Mouse (Mus musculus): ENCODE measurements at regions not wholly inside any gene's neighbourhood (a gene's known extent, or its start where the extent isn't known, plus 50 kb on each side); places are given as distances from the start of the nearest gene placed in this dataset.
"Not testable (repeated sequence)": the region's sequence is repeated elsewhere in the genome, so short reads cannot be mapped to it uniquely, and the experiment has no call there.

DNA sequence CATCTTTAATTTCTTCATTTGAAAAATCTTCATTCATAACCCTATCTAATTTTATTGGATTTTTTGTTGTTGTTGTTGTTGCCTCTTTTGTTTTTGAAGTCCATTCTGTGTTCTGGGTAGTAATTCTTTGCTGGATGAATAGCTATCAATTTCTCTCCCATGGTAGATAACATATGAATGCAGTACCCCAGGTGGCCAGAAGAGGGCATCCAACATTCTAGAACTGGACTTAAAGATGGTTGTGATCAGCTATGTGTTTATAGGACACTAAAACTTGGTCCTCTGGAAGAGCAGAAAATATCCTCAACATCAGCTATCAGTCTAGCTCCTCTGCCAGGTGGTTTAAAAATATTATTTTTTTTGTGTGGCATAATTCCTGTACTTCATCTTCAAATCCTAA, 73.0 kb downstream of the Prl2c3 start:
- not testable (repeated sequence) for H3K27me3 ChIP-seq; H3K9me3 ChIP-seq; ATAC-seq (ENCODE audit: insufficient number of reproducible peaks, insufficient read depth, low FRiP score, low TSS enrichment, low read depth); H3K36me3 ChIP-seq; H3K4me1 ChIP-seq (replicated peaks); H3K4me2 ChIP-seq; H3K9ac ChIP-seq (replicated peaks); H3K27ac ChIP-seq; H3K4me3 ChIP-seq (replicated peaks)

DNA sequence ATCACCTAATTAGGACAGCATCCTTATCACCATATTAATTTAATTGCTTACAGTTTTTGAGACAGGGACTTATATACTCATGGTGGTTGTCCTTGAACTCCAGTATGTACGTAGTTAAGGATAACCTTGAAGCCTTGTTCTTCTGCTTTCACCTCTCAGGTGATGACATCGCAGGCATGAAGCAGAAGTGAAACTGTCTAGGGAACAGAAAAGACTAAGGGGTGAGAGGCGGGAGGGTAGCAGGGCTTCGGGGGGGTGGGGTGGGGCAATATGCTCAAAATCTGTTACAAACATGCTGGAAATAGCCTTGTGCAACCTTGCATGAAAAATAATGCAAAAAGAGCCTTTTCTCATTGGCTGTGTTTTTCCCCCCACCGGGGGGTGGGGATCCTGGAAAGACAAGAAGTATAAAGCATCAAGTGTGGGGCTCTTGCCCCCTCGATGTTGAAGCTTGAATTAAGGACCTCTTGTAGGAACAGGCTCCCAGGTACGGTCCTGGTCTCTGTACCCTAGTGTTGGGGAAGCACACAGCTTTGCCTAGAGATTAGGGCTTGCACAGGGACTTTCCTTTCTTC, 81.8 kb downstream of the Prl2c3 start:
- not testable (repeated sequence) for H3K27me3 ChIP-seq; H3K4me3 ChIP-seq (replicated peaks); H3K36me3 ChIP-seq; H3K27ac ChIP-seq; H3K4me1 ChIP-seq (replicated peaks); H3K9me3 ChIP-seq; ATAC-seq (ENCODE audit: insufficient number of reproducible peaks, insufficient read depth, low FRiP score, low TSS enrichment, low read depth); H3K4me2 ChIP-seq; H3K9ac ChIP-seq (replicated peaks)
- 89% methylated on average over 7 of the region's 7 CpGs for WGBS

DNA sequence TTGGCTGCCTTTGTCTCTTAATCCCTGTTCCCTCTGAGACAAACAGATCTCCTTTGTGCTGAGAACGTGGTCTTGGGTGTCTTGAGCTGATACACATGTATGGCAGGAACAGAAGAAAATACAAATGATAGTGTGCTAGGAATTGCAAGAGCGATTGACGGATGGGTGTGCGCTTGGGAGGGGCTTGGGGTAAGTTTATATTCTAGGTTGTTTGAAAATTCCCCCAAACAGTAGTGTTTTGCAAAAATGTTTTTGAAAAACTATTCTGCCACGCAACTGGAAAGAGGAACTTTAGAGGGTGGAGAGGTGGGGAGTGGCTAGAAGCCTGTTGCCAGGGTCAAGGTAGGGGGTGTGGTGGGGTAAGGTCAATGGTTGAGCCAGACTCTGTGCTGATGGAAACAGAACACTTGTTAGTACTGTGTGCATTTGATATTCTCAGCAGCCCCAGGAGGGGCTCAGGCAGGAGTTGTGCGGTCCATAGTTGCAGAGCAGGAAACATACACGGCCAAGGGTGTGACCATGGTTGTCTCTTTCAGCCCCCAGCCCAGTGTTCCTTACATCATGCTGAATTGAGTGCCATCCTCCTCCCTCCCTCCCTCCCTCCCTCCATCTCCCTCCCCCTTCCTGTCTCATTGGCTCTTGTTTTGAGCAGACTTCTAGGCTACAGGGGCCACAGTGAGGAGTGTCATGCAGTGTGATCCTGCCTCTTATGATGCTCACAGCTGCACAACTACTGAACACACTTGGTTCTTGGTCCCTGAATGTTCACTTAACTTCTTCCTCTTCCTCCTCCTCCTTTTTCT, 88.2 kb downstream of the Prl2c3 start:
- Histone ChIP-seq H3K4me1 (replicated peaks) (no peaks in the 10 kb centered on the region), H3K27me3 (no peaks in the 10 kb centered on the region), H3K4me3 (replicated peaks) (no peak overlapping the region), H3K9ac (replicated peaks) (no peak overlapping the region), H3K36me3 (no peaks in the 10 kb centered on the region), H3K9me3 (no peaks in the 10 kb centered on the region), H3K27ac (no peak overlapping the region), H3K4me2 (no peak overlapping the region)
- ATAC-seq (ENCODE audit: insufficient number of reproducible peaks, insufficient read depth, low FRiP score, low TSS enrichment, low read depth), result peak; percentile 22; the same call in 1 of the 2 replicates
- WGBS, result 62% methylated on average over 7 of the region's 7 CpGs

DNA sequence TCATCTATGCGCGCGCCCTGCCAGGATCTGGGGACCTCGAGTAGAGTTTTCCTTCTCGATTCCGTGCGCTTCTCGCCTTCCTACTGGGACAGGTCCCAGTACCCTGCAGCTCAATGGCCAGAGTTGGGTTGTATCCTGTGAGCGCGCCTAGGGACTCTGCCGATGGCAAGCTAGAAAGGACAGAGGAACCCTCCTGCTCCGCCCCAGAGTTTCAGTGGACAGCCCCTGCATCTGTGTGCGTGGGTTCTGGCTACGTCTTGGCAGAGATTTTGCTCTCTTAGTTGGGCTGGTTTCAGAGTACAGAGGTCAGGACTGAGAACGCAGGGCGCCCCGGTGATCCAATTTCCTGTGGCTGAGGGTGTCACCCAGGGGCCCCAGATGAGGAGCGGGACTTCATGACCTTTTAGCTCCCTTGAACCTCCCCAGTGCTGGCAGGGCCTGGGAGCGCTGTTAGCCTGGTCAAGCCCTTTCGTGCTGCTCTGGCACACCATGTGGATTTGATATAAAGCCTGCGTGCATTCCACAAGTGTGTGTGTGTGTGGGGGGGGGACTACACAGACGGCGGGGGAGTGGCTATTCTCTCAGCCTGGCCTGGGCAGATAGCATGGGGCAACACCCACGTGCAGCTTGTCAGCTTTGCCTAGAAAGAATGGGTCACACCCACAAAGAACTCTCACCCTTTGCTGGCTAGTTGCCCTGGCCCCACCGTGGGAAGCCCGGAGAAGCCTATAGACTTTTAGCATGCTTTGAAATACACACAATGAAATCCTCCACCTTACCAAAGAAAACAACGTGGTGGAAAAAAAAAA, 96.9 kb downstream of the Prl2c3 start:
- not testable (repeated sequence) for H3K9ac ChIP-seq (replicated peaks); H3K27ac ChIP-seq; H3K4me1 ChIP-seq (replicated peaks); H3K9me3 ChIP-seq; H3K36me3 ChIP-seq; H3K27me3 ChIP-seq
- ATAC-seq (ENCODE audit: insufficient number of reproducible peaks, insufficient read depth, low FRiP score, low TSS enrichment, low read depth), result peak; percentile 22
- WGBS, result 6% methylated on average over 18 of the region's 27 CpGs
- 0 out of 2 replicates have a peak overlapping the region, but pooled peaks have one; percentile 15 for H3K4me3 ChIP-seq (replicated peaks)
- H3K4me2 ChIP-seq, result peak overlapping the region; percentile 42

DNA sequence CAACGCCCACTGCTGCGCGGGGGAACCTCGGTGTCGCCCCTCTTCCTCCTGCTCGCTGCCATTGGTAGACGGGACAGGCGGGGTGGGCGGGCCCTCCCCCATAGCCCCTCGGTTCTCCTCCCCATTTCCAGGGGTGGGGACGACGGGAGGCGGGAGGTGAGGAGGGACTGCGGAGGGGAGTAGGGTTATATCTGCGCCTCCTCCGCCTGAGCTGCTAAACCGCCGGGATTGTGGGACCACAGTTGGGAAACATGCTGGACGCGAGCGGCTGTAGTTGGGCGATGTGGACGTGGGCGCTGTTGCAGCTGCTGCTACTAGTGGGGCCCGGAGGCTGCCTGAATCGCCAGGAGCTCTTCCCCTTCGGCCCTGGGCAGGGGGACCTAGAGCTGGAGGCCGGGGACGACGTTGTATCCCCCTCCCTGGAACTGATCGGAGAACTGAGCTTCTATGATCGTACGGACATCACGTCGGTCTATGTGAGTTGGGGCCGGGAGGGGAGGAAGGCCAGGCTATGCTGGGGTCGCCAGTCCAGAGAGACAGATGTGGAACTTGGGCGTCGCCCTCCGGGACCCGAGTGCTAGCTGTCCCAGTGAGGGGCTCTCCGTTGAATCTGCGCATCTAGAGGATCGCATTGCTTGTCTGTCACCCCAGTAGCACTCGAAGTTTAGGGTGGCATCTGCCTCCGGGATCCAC, 97.6 kb downstream of the Prl2c3 start:
- Histone ChIP-seq H3K4me3 (replicated peaks) (peak overlapping the region; percentile 29), H3K4me2 (peak overlapping the region; percentile 45)
- H3K9me3 ChIP-seq; H3K27ac ChIP-seq; H3K9ac ChIP-seq (replicated peaks); H3K36me3 ChIP-seq; H3K27me3 ChIP-seq; H3K4me1 ChIP-seq (replicated peaks): not testable (repeated sequence)
- under 1% methylated on average over 23 of the region's 46 CpGs for WGBS
- ATAC-seq (ENCODE audit: insufficient number of reproducible peaks, insufficient read depth, low FRiP score, low TSS enrichment, low read depth), result peak; percentile 86

DNA sequence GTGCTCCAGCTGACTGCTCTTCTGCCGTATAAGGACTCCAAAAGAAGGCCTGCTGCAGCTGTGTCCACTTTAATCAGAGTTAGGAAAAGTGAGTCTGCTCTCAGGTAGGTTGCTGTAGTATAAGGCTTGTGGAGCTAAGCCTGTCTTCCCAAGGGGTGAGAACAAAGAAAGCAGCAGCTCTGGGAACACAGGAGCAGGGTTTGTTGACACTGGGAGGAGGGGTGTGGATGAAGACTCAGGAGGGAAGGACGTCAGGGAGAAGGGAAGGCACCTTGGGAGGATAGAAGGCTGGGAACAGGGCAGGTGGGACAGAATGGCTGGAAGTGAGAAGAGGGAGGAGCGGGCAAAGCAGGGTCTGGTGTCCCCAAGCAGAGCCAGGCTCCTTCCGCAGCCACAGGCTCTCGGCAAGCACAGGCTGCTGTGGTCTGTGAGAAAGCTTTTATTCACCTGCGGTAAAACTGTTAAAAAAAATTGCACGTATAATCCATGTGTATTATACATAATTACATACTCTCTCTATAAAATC, 106.2 kb downstream of the Prl2c3 start:
- not testable (repeated sequence) for H3K27ac ChIP-seq; H3K9me3 ChIP-seq; H3K4me2 ChIP-seq; H3K4me1 ChIP-seq (replicated peaks); ATAC-seq (ENCODE audit: insufficient number of reproducible peaks, insufficient read depth, low FRiP score, low TSS enrichment, low read depth); H3K4me3 ChIP-seq (replicated peaks); H3K36me3 ChIP-seq; H3K9ac ChIP-seq (replicated peaks); H3K27me3 ChIP-seq
- 62% methylated on average over 6 of the region's 7 CpGs for WGBS

DNA sequence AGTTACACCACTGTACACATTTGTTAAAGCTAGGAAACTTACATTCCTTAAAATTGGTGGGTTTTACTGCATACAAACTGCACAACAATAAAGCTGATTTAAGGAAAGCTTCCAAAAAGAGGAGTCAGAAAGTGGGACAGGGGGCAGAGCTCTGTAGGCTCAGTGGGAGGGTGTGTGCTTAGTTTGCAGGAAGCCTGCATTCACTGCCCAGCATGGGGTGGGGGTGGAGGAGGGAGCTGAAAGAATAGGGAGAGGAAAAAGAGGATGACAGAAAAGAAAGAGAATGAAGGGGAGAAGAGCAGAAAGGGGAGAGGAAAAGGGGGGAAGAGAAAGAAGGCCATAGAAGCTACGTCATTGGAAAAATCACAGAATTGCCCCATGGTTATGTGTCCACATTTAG, 111.1 kb downstream of the Prl2c3 start:
- not testable (repeated sequence) for H3K9ac ChIP-seq (replicated peaks); H3K4me3 ChIP-seq (replicated peaks); H3K9me3 ChIP-seq; ATAC-seq (ENCODE audit: insufficient number of reproducible peaks, insufficient read depth, low FRiP score, low TSS enrichment, low read depth); H3K4me2 ChIP-seq; H3K4me1 ChIP-seq (replicated peaks); H3K36me3 ChIP-seq; H3K27ac ChIP-seq; H3K27me3 ChIP-seq
- no CpG with 5 or more reads among the region's 1 CpGs for WGBS

DNA sequence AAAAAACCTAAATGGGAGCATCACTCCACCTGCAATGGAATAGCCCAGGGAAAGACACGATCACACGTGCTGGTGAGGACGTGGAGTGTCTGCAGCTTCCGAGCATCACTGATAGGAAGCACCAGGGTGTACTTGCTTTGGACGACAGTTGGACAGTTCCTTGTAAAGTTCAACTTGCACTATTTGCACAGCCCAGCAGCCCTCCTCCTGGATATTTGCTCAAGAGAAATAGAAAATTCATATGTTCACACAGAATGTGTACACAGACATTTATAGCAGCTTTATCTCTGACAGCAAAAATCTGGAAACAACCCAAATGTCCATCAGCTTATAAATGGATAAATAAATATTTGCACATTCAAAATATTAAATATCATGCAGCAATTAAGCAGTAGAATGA, 111.7 kb downstream of the Prl2c3 start:
- not testable (repeated sequence) for H3K27me3 ChIP-seq; H3K4me2 ChIP-seq; H3K27ac ChIP-seq; H3K9me3 ChIP-seq; ATAC-seq (ENCODE audit: insufficient number of reproducible peaks, insufficient read depth, low FRiP score, low TSS enrichment, low read depth); H3K4me3 ChIP-seq (replicated peaks); H3K4me1 ChIP-seq (replicated peaks); H3K36me3 ChIP-seq; H3K9ac ChIP-seq (replicated peaks)
- WGBS, result 88% methylated on average over 2 of the region's 5 CpGs

DNA sequence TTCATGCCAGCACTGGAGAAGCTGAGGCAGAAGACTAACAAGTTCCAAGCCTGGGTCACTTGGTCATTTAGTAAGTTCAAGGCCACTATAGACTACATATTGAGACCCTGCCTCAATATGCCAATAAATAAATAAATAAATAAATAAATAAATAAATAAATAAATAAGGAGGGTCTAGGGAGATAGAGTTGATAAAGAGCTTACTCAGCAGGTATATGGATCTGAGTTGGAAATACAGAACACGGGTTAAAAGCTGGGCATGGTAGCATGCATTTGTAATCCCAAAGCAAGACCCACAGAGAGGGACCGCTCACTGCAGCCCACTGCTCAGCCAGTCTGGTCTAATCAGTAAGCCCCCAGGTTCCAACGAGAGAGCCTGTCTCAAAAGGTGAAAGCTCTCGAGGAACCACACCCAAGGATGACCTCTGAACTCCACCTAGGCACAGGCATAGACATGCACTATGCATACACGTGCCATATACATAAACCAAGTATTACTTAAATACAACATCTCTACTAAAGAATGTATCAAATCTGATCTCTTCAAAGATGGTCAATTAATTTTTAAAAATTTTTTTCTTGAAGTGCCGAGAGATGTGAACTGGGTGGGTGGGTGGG, 115.4 kb downstream of the Ero1lb start:
- not testable (repeated sequence) for H3K4me3 ChIP-seq (replicated peaks); H3K27ac ChIP-seq; H3K4me2 ChIP-seq; H3K9me3 ChIP-seq; H3K36me3 ChIP-seq; H3K4me1 ChIP-seq (replicated peaks); H3K27me3 ChIP-seq; H3K9ac ChIP-seq (replicated peaks)
- 75% methylated on average over 6 of the region's 6 CpGs for WGBS
- ATAC-seq (ENCODE audit: insufficient number of reproducible peaks, insufficient read depth, low FRiP score, low TSS enrichment, low read depth), result peak; percentile 32; the same call in 1 of the 2 replicates

DNA sequence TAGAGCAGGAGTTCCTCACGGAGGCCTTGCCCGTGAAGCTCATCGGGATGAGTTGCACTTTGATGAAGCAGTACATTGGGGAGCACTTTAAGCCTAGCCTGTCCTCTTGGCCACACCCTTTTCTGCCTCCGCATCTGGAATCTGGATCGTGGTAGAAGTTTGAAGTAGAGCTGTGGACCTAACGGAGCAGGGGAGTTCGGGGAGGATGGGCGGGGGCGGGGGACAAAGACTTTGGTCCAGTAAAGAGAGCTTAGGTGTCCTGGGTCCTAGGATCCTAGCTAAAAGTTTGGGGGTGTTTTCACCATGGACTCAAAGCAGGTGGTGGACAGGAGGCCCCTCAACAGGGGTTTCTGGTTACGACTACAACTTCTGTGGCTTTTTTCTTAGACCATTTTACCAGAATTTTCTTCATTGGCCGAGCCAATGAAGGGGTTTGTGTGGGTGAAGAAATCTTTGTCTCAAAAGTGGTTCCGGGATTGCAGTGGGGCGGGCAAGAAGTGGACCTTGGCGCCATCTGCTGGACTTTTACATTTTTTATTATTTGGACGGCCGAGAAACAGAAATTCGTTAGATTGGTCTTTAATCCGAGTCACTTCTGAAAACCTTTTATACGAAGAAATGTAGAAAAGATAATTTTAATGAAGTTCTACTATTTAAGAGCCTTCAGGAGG, 114.7 kb downstream of the Ero1lb start:
- Histone ChIP-seq H3K4me2 (peak overlapping the region; percentile 50), H3K9ac (replicated peaks) (0 out of 2 replicates have a peak overlapping the region, but pooled peaks have one; percentile 40), H3K4me3 (replicated peaks) (peak overlapping the region; percentile 17)
- ATAC-seq (ENCODE audit: insufficient number of reproducible peaks, insufficient read depth, low FRiP score, low TSS enrichment, low read depth), result peak; percentile 21; the same call in 1 of the 2 replicates
- not testable (repeated sequence) for H3K27ac ChIP-seq; H3K27me3 ChIP-seq; H3K36me3 ChIP-seq; H3K4me1 ChIP-seq (replicated peaks); H3K9me3 ChIP-seq
- 16% methylated on average over 19 of the region's 19 CpGs for WGBS

Data from limb, embryonic 12.5 days (tissue).